Mouse (Mus musculus) stomach, embryonic 16.5 days (tissue): ENCODE results near the gene Cramp1l. TPM values are rescaled to one million over a fixed set of nuclear protein-coding genes. Genes with fewer than 3 reads are reported as not detected.

Source experiments
- ATAC-seq: fragments of 200-750 bp; cut with Nextera tagmentation; 2 replicates; pipeline ENCODE4 v1.8.0; 2017; ENCODE audit warnings: moderate number of reproducible peaks, moderate TSS enrichment; ENCODE audit not compliant: insufficient read depth, low FRiP score
- H3K27ac ChIP-seq: fragments of 300-500 bp; sonication (generic); 2 replicates; pipeline ENCODE4 v1.5.1; 2014; ENCODE audit warnings: low read length
- H3K27me3 ChIP-seq: fragments of 300-500 bp; sonication (generic); 2 replicates; pipeline ENCODE4 v1.6.1; 2014; ENCODE audit warnings: low read length, control low read depth, mixed read lengths; ENCODE audit not compliant: control insufficient read depth, insufficient read depth
- H3K36me3 ChIP-seq: fragments of 300-500 bp; sonication (generic); 2 replicates; pipeline ENCODE4 v1.6.1; 2014; ENCODE audit warnings: low read length; ENCODE audit not compliant: control insufficient read depth, insufficient read depth
- H3K4me1 ChIP-seq: fragments of 300-500 bp; sonication (generic); 2 replicates; pipeline ENCODE4 v1.6.1; 2014; ENCODE audit warnings: low read length, control low read depth, mixed read lengths; ENCODE audit not compliant: control insufficient read depth, insufficient read depth
- H3K4me2 ChIP-seq: fragments of 300-500 bp; sonication (generic); 2 replicates; pipeline ENCODE4 v1.6.1; 2014; ENCODE audit warnings: low read depth, low read length, mixed read lengths
- H3K4me3 ChIP-seq: fragments of 300-500 bp; sonication (generic); replicated peaks from 2 replicates; pipeline ENCODE4 v1.5.1; 2014; ENCODE audit warnings: mild to moderate bottlenecking, low read length
- H3K9ac ChIP-seq: fragments of 300-500 bp; sonication (generic); 2 replicates; pipeline ENCODE4 v1.6.1; 2014; ENCODE audit warnings: low read length
- H3K9me3 ChIP-seq: fragments of 300-500 bp; sonication (generic); replicated peaks from 2 replicates; pipeline ENCODE4 v1.6.1; 2016; ENCODE audit warnings: low read length, control low read depth; ENCODE audit not compliant: control insufficient read depth
- WGBS: fragments of 180-500 bp; shearing (Covaris S2); extraction: QIAGEN DNeasy Blood & Tissue Kit; methylation state at CpG from one replicate; pipeline ENCODE4 v1.1.7; 2014; 5-methylcytosine and 5-hydroxymethylcytosine counted together
- polyA plus RNA-seq: library from polyadenylated mRNA; unstranded; fragments of >200 nt; fragmentation: Nextera tagmentation; extraction: Ambion mirVana; gene quantifications from 2 replicates; pipeline ENCODE4 v1.2.1, GENCODE M21; 2015

Cramp1l gene
- polyA plus RNA-seq, 1 experiment from 2014 or later = 4.2 TPM

- no peaks in the 10 kb centered on the region for H3K36me3 ChIP-seq
- H3K4me2 ChIP-seq = no peak overlapping the region
- H3K9ac ChIP-seq = no peak overlapping the region
- 75% methylated on average over 7 of the region's 7 CpGs for WGBS
- H3K9me3 ChIP-seq = no peaks in the 10 kb centered on the region
- no peak overlapping the region for H3K4me3 ChIP-seq
- no peaks in the 10 kb centered on the region for H3K4me1 ChIP-seq
- ATAC-seq = no peak
- no peaks in the 10 kb centered on the region for H3K27me3 ChIP-seq
- H3K27ac ChIP-seq = no peak overlapping the region
These were observed 29.3 kb upstream of the Cramp1l start for GRCm38 (mm10) chr17:25044879-25045278.

GRCm38 (mm10) chr17:25036183-25036582 is 20.6 kb upstream of the Cramp1l start:
- no peak overlapping the region for H3K9ac ChIP-seq
- no peak overlapping the region for H3K4me3 ChIP-seq
- no peaks in the 10 kb centered on the region for H3K9me3 ChIP-seq
- 0 out of 2 replicates have a peak, but pooled peaks cover 7% of the 10 kb centered on the region for H3K36me3 ChIP-seq
- H3K4me1 ChIP-seq = no peaks in the 10 kb centered on the region
- H3K27me3 ChIP-seq = no peaks in the 10 kb centered on the region
- no peak overlapping the region for H3K4me2 ChIP-seq
- ATAC-seq = no peak
- 64% methylated on average over 4 of the region's 4 CpGs for WGBS
- no peak overlapping the region for H3K27ac ChIP-seq

GRCm38 (mm10) chr17:25016292-25017132 is 924 bp upstream of the Cramp1l start:
- ATAC-seq = peak; percentile 84
- Histone ChIP-seq H3K9me3 (no peaks in the 10 kb centered on the region), H3K27ac (peak overlapping the region; percentile 73), H3K36me3 (no peaks in the 10 kb centered on the region), H3K27me3 (no peaks in the 10 kb centered on the region), H3K9ac (peak overlapping the region; percentile 75), H3K4me1 (peaks cover 6% of the 10 kb centered on the region), H3K4me3 (peak overlapping the region; percentile 71), H3K4me2 (peak overlapping the region; percentile 73)
- under 1% methylated on average over 55 of the region's 55 CpGs for WGBS

- H3K4me2 ChIP-seq = peak overlapping the region; percentile 91
- no peaks in the 10 kb centered on the region for H3K27me3 ChIP-seq
- H3K9me3 ChIP-seq = no peaks in the 10 kb centered on the region
- peak overlapping the region; percentile 96 for H3K4me3 ChIP-seq
- WGBS = under 1% methylated on average over 39 of the region's 39 CpGs
- ATAC-seq = peak; percentile 4; the same call in 1 of the 2 replicates
- H3K27ac ChIP-seq = peak overlapping the region; percentile 87
- H3K36me3 ChIP-seq = no peaks in the 10 kb centered on the region
- peak overlapping the region; percentile 90 for H3K9ac ChIP-seq
- peaks cover 6% of the 10 kb centered on the region for H3K4me1 ChIP-seq
These were observed 582 bp downstream of the Cramp1l start for GRCm38 (mm10) chr17:25014841-25015570.

GRCm38 (mm10) chr17:25013606-25014501 is 1.7 kb downstream of the Cramp1l start:
- peak overlapping the region; percentile 96 for H3K4me3 ChIP-seq
- no peaks in the 10 kb centered on the region for H3K27me3 ChIP-seq
- H3K4me2 ChIP-seq = peak overlapping the region; percentile 91
- no peak for ATAC-seq
- no peaks in the 10 kb centered on the region for H3K36me3 ChIP-seq
- H3K9ac ChIP-seq = peak overlapping the region; percentile 90
- under 1% methylated on average over 80 of the region's 81 CpGs for WGBS
- peaks cover 6% of the 10 kb centered on the region for H3K4me1 ChIP-seq
- H3K27ac ChIP-seq = peak overlapping the region; percentile 79
- no peaks in the 10 kb centered on the region for H3K9me3 ChIP-seq

- Histone ChIP-seq H3K4me1 (no peaks in the 10 kb centered on the region), H3K9me3 (no peaks in the 10 kb centered on the region), H3K27me3 (no peaks in the 10 kb centered on the region), H3K4me3 (no peak overlapping the region), H3K27ac (no peak overlapping the region), H3K9ac (no peak overlapping the region), H3K4me2 (no peak overlapping the region), H3K36me3 (0 out of 2 replicates have a peak, but pooled peaks cover 13% of the 10 kb centered on the region)
- no peak for ATAC-seq
These were observed 8.1 kb downstream of the Cramp1l start for GRCm38 (mm10) chr17:25007480-25007879.

- 95% methylated on average over 3 of the region's 3 CpGs for WGBS
These were observed 10.5 kb downstream of the Cramp1l start for GRCm38 (mm10) chr17:25005102-25005501.

GRCm38 (mm10) chr17:24994721-24995120 is 20.9 kb downstream of the Cramp1l start:
- no peak for ATAC-seq
- H3K4me2 ChIP-seq = no peak overlapping the region
- no peak overlapping the region for H3K27ac ChIP-seq
- H3K9ac ChIP-seq = no peak overlapping the region
- 92% methylated on average over 6 of the region's 6 CpGs for WGBS
- H3K9me3 ChIP-seq = no peaks in the 10 kb centered on the region
- H3K4me3 ChIP-seq = no peak overlapping the region
- no peaks in the 10 kb centered on the region for H3K4me1 ChIP-seq
- peaks cover 21% of the 10 kb centered on the region; the same call in 1 of the 2 replicates for H3K36me3 ChIP-seq
- H3K27me3 ChIP-seq = no peaks in the 10 kb centered on the region

More at GRCm38 (mm10) chr17:25005102-25005501, 10.5 kb downstream of the Cramp1l start:
- no peak for ATAC-seq
- Histone ChIP-seq H3K9ac (no peak overlapping the region), H3K9me3 (no peaks in the 10 kb centered on the region), H3K36me3 (0 out of 2 replicates have a peak, but pooled peaks cover 23% of the 10 kb centered on the region), H3K4me2 (no peak overlapping the region), H3K27ac (no peak overlapping the region), H3K4me1 (no peaks in the 10 kb centered on the region), H3K27me3 (no peaks in the 10 kb centered on the region), H3K4me3 (no peak overlapping the region)
